Mouse (Mus musculus) myocyte (in vitro differentiated cells): ENCODE data around the gene Vti1a. TPM values are rescaled to one million over a fixed set of nuclear protein-coding genes. Genes with fewer than 3 reads are reported as not detected.

ENCODE experiments used
- H3K27me3 ChIP-seq: one replicate; pipeline ENCODE4 v1.6.1; 2011; ENCODE audit not compliant: control insufficient read depth, insufficient read depth, insufficient read length
- H3K36me3 ChIP-seq: one replicate; pipeline ENCODE4 v1.6.1; 2011; ENCODE audit not compliant: control insufficient read depth, insufficient read depth
- H3K4me2 ChIP-seq: one replicate; pipeline ENCODE4 v1.6.1; 2011; ENCODE audit warnings: low read depth, control low read depth
- H3K4me3 ChIP-seq: one replicate; pipeline ENCODE4 v1.5.1; 2011; ENCODE audit warnings: mild to moderate bottlenecking, control low read depth, moderate library complexity
- H3K79me2 ChIP-seq: one replicate; pipeline ENCODE4 v1.6.1; 2011; ENCODE audit not compliant: control insufficient read depth, insufficient read depth
- H3ac ChIP-seq: one replicate; pipeline ENCODE4 v1.6.1; 2011; ENCODE audit not compliant: control insufficient read depth, insufficient read length
- CEBPB ChIP-seq: IDR thresholded peaks from 2 replicates; pipeline ENCODE4 v1.6.1; 2011; ENCODE audit warnings: mild to moderate bottlenecking, moderate library complexity; ENCODE audit not compliant: poor library complexity, insufficient read depth, severe bottlenecking
- E2F4 ChIP-seq: IDR thresholded peaks from one replicate; pipeline ENCODE4 v1.6.1; 2011; ENCODE audit warnings: mild to moderate bottlenecking, control low read depth, moderate library complexity; ENCODE audit not compliant: insufficient read depth
- MAX ChIP-seq: IDR thresholded peaks from one replicate; pipeline ENCODE4 v1.6.1; 2011; ENCODE audit warnings: low read depth, mild to moderate bottlenecking, control low read depth
- MYOD1 ChIP-seq, 3 experiments: IDR thresholded peaks; one replicate each; pipeline ENCODE4 v1.6.1; 2011; ENCODE audit warnings: control low read depth in 2 of 3, low read depth in 2 of 3, mild to moderate bottlenecking in 2 of 3, moderate library complexity in 1 of 3; ENCODE audit not compliant: insufficient read length in 2 of 3, control insufficient read depth in 1 of 3
- MYOG ChIP-seq, 3 experiments: IDR thresholded peaks; one replicate each; pipeline ENCODE4 v1.6.1; 2011; ENCODE audit warnings: control low read depth in 2 of 3, low read depth in 2 of 3, mild to moderate bottlenecking in 2 of 3; ENCODE audit not compliant: insufficient read length in 2 of 3, control insufficient read depth in 1 of 3, insufficient read depth in 1 of 3
- POLR2A ChIP-seq: IDR thresholded peaks from one replicate; pipeline ENCODE4 v1.6.1; 2011; ENCODE audit warnings: low read depth, mild to moderate bottlenecking, control low read depth, moderate library complexity; ENCODE audit not compliant: insufficient read length
- POLR2AphosphoS2 ChIP-seq: IDR thresholded peaks from one replicate; pipeline ENCODE4 v1.6.1; 2011; ENCODE audit warnings: low read depth, control low read depth; ENCODE audit not compliant: insufficient read length
- REST ChIP-seq: IDR thresholded peaks from one replicate; pipeline ENCODE4 v1.6.1; 2011; ENCODE audit warnings: mild to moderate bottlenecking, control low read depth, moderate library complexity; ENCODE audit not compliant: insufficient read depth, insufficient read length
- SRF ChIP-seq: IDR thresholded peaks from one replicate; pipeline ENCODE4 v1.6.1; 2011; ENCODE audit warnings: low read depth; ENCODE audit not compliant: control insufficient read depth, insufficient read length
- TCF12 ChIP-seq: IDR thresholded peaks from one replicate; pipeline ENCODE4 v1.6.1; 2011; ENCODE audit warnings: mild to moderate bottlenecking, control low read depth; ENCODE audit not compliant: poor library complexity, insufficient read depth, severe bottlenecking
- TCF3 ChIP-seq: IDR thresholded peaks from one replicate; pipeline ENCODE4 v1.6.1; 2011; ENCODE audit warnings: low read depth, control low read depth; ENCODE audit not compliant: insufficient read length
- USF1 ChIP-seq: IDR thresholded peaks from one replicate; pipeline ENCODE4 v1.6.1; 2011; ENCODE audit warnings: low read depth, mild to moderate bottlenecking, control low read depth, moderate library complexity
- polyA plus RNA-seq: library from polyadenylated mRNA; unstranded; fragments of >200 nt; fragmentation: generic; extraction: Trizol; gene quantifications from one replicate; pipeline ENCODE4 v1.2.1, GENCODE M21; 2012; ENCODE audit warnings: missing spikeins

Gene Vti1a
- polyA plus RNA-seq, 1 experiment: 10.5 TPM

GRCm38 (mm10) chr19:55587638-55588421, 271.7 kb downstream of the Vti1a start:
- TF ChIP-seq MYOG (IDR thresholded peaks at IDR 0.05; ENCODE audit: control insufficient read depth in 1 of 3, insufficient read depth in 1 of 3, insufficient read length in 2 of 3, low read depth in 2 of 3): no peak
- TF ChIP-seq POLR2A: no peak
- no peak for TF ChIP-seq MYOD1 (IDR thresholded peaks at IDR 0.05; ENCODE audit: control insufficient read depth in 1 of 3, insufficient read length in 2 of 3, low read depth in 2 of 3)
- TF ChIP-seq TCF12: no peak
- no peak for TF ChIP-seq REST
- no peak for TF ChIP-seq MAX
- TF ChIP-seq E2F4: no peak
- TF ChIP-seq POLR2AphosphoS2: no peak
- no peak for TF ChIP-seq TCF3
- TF ChIP-seq USF1: no peak
- no peak for TF ChIP-seq CEBPB
- TF ChIP-seq SRF: no peak
- H3K36me3 ChIP-seq: no peaks in the 10 kb centered on the region
- H3K4me2 ChIP-seq: no peak overlapping the region

GRCm38 (mm10) chr19:55588948-55589896, 273.1 kb downstream of the Vti1a start:
- H3ac ChIP-seq: no peak overlapping the region
- TF ChIP-seq E2F4 (no peak), MYOG (IDR thresholded peaks at IDR 0.05; ENCODE audit: control insufficient read depth in 1 of 3, insufficient read depth in 1 of 3, insufficient read length in 2 of 3, low read depth in 2 of 3) (no peak), MYOD1 (IDR thresholded peaks at IDR 0.05; ENCODE audit: control insufficient read depth in 1 of 3, insufficient read length in 2 of 3, low read depth in 2 of 3) (no peak), CEBPB (no peak), SRF (no peak), REST (no peak), USF1 (no peak), POLR2AphosphoS2 (no peak), POLR2A (no peak), MAX (no peak), TCF12 (no peak), TCF3 (no peak)
- no peaks in the 10 kb centered on the region for H3K36me3 ChIP-seq
- no peak overlapping the region for H3K4me2 ChIP-seq
- H3K4me3 ChIP-seq: no peak overlapping the region
- no peaks in the 10 kb centered on the region for H3K79me2 ChIP-seq
- no peaks in the 10 kb centered on the region for H3K27me3 ChIP-seq

More at GRCm38 (mm10) chr19:55587638-55588421, 271.7 kb downstream of the Vti1a start:
- Histone ChIP-seq H3K4me3 (no peak overlapping the region), H3K27me3 (no peaks in the 10 kb centered on the region), H3K79me2 (no peaks in the 10 kb centered on the region), H3ac (no peak overlapping the region)

- peak overlapping the region; percentile 83 for H3K4me2 ChIP-seq
- no peaks in the 10 kb centered on the region for H3K36me3 ChIP-seq
- H3K27me3 ChIP-seq: no peaks in the 10 kb centered on the region
- H3K79me2 ChIP-seq: no peaks in the 10 kb centered on the region
- H3K4me3 ChIP-seq: peak overlapping the region; percentile 9
- no peak overlapping the region for H3ac ChIP-seq
- TF ChIP-seq USF1: peak; percentile 64
- TF ChIP-seq REST: no peak
Observed at GRCm38 (mm10) chr19:55592876-55593691, 277.0 kb downstream of the Vti1a start.

GRCm38 (mm10) chr19:55593729-55594444, 277.8 kb downstream of the Vti1a start:
- TF ChIP-seq E2F4 (no peak), TCF3 (peak; percentile 33), TCF12 (peak; percentile 80), REST (no peak), SRF (no peak), POLR2A (peak; percentile 35), USF1 (peak; percentile 75), POLR2AphosphoS2 (no peak), MAX (no peak), MYOG (IDR thresholded peaks at IDR 0.05; ENCODE audit: control insufficient read depth in 1 of 3, insufficient read depth in 1 of 3, insufficient read length in 2 of 3, low read depth in 2 of 3) (peak; percentile 68 to 93 (median 90)), CEBPB (no peak), MYOD1 (IDR thresholded peaks at IDR 0.05; ENCODE audit: control insufficient read depth in 1 of 3, insufficient read length in 2 of 3, low read depth in 2 of 3) (peak; percentile 97 to 99 (median 98))
- Histone ChIP-seq H3K4me2 (peak overlapping the region; percentile 83), H3K4me3 (peak overlapping the region; percentile 9)

More at GRCm38 (mm10) chr19:55593729-55594444, 277.8 kb downstream of the Vti1a start:
- Histone ChIP-seq H3K79me2 (no peaks in the 10 kb centered on the region), H3ac (no peak overlapping the region), H3K36me3 (no peaks in the 10 kb centered on the region), H3K27me3 (no peaks in the 10 kb centered on the region)
